Mouse (Mus musculus): Measurements from ENCODE around the gene Ttc13.
A peak's percentile ranks its signal among the peaks of the same experiment; 100 is the strongest.

Gene Ttc13

DNA sequence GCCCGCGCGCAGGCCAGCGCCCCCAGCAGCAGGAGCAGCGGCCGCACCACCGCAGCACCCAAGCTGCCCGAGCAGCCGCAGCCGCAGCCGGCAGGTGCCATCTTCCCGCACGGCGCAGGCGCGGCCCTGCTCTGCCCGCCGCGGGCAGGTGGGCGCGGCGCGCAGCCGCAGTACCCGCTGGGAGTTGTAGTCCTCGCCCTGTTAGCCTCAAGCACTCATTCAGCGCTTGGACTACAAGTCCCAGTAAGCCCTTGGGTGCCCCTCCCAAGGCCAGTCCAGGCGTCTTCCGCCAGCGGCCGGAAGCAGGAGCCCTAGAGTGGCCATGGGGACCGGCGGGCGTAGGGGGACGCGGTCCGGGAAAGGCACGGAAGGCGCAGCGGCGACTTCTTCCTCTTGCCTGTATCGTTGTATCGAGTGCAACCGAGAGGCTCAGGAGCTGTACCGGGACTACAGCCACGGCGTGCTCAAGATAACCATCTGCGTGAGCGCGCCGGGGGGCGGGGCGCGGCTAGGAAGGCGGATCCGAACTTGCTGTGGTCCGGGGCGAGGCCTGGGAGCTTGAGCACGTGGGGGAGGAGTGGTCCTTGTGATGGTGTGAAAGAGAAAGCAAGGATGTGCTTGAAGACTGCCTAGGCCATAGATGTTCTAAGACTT is at the start of gene Ttc13, which contains the start of gene Arv1:
TSS of gene Ttc13 (minus strand) at position 122 of the 654 bp plus-strand sequence.
TSS of gene Arv1 (plus strand) at position 278 of the 654 bp plus-strand sequence.
- DNase-seq: peak; percentile 91 to 92

- DNase-seq: no peak
These were observed 41.3 kb upstream of the Ttc13 start for GRCm38 (mm10) chr8:124763061-124763460.

- DNase-seq: peak in 1 of 2 experiments; percentile 47
These were observed 36.8 kb upstream of the Ttc13 start for GRCm38 (mm10) chr8:124758544-124758943.

GRCm38 (mm10) chr8:124756601-124757000 is 34.8 kb upstream of the Ttc13 start:
- DNase-seq: peak in 1 of 2 experiments; percentile 10

DNA sequence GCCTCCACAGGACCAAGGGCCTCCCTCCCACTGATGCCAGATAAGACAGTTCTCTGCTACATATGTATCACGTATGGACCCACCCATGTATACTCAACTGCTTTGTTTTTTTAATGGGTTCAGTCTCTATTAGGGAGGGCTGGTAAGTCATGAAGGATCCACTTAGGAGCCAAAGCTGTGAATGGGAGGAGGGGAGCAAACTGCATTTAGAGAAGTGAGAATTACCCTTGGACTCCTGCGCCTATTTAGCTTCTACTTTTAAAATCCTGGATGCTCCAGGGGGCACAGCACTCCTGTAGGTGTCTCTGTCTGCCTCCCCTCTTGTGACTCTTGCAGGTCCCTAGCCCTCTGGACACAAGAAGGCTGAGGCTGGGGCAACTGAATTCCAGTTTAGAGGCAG is 34.4 kb upstream of the Ttc13 start:
- DNase-seq: no peak

DNA sequence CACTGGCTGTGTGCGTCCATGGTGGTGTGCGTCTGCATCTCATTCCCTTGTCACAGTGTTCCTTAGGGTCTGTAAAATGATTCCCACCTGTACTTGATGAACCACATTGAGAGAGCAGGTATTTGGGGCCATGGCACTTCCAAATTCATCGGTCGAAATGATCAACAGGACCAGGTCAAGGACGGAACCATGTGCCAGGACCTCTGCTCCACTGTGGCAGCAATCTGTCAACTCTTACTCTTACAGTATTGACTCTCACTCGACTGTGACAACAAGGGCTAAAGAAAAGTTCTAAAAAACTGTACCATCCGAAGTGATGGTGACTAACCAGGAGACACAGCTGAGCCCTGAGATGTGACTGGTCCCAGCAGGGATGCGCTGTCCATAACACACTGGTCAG is 33.7 kb upstream of the Ttc13 start:
- no peak for DNase-seq

- DNase-seq: no peak
These were observed 33.0 kb upstream of the Ttc13 start for GRCm38 (mm10) chr8:124754792-124755190.

- DNase-seq: no peak
These were observed 32.5 kb upstream of the Ttc13 start for GRCm38 (mm10) chr8:124754101-124754791.

DNA sequence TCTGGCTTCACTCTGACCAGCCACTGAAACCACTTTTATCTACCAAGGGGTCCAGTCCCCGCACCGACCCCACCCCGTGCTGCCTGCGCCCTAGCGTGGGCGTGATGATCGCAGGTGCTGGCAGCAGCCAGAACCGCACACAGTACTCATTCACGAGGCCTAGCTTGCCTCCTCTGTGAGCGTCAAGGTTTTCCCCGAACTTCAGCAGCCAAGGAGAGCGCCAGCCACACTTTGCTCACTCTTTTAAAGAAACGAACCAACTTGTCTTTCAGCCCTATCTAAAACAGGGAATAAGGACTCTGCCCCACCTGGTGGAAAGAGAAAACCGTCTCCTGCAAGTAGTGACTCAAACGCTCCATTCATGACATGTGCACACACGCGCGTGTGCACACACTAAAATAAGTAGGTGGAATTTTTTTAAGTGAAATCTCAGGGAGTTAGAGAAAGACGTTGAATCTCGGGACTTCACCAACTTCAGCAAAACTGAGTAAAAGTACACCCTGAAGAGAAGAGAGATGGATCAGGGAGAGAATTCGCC is 30.6 kb upstream of the Ttc13 start:
- no peak for DNase-seq

DNA sequence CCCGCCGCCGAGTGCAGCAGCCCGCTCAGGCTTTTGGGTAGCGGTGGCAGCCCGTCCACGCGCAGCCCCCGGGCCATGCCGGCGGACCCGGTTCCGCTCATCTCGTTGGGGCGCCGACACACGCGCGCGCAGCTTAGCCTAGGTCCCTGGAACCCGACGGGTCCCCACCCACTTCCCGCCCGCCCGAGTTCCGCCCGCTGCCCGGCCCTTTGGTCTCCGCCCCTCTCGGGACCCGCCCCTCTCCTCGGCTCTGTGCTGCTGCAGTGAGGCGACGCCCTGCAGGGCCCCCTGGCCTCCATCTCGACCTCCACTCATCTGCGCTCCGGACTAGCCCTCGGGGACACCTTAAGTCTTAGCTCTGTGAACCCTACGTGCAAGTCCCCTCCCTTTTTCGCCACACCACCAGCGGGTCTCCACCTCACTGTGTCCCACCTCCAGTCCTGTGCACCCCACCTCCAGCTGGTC is 30.0 kb upstream of the Ttc13 start, which contains the start of gene Fam89a:
TSS of gene Fam89a (minus strand) at position 124 of the 465 bp plus-strand sequence.
- DNase-seq: peak; percentile 53 to 69

- no peak for DNase-seq
These were observed 29.4 kb upstream of the Ttc13 start for GRCm38 (mm10) chr8:124751191-124751590.

- DNase-seq: no peak
These were observed 24.9 kb upstream of the Ttc13 start for GRCm38 (mm10) chr8:124746661-124747060.

DNA sequence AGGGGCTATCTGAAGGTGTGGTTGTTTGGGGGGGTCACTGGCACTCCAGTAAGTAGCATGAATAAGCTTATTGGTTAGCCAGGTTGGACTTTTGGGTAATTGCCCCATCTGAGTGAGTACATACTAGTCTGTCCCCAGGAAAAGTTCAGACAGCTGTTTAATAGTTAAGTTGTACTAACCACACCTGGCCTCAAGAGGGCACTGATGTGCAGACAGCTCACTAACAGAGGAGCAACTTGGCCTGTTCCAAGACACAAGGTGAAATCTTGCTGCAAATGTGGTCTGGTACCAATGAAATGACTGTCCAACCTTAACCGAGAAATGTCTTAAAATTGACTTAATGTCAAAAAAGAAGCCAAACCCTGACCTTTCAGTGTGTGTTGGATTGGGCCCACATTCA is 17.5 kb upstream of the Ttc13 start:
- peak in 1 of 2 experiments; percentile 30 for DNase-seq

DNA sequence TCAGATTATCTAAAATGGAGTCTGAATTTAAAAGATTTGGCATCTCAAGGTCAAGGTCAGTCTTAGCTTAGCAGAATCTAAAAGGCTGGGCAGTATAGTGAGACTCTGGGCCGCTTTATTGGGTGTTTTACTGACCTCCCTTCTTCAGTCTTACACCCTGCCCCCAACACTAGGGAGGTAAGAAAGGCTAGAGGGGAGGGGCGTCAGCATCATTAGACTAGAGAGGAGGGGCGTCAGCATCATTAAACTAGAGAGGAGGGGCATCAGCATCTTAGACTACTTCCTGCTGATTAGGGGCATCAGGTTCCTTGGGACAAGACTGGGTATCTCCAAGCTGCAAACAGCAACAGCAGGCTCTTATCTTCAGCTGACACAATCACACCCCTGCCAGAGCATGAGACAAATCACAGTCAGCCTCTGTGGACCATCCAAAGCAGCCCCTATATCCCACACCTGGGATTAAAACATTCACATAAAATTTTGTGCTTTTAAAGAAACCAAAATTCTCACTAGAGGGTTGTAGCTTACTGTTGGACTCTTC is 13.7 kb upstream of the Ttc13 start:
- DNase-seq: no peak

- no peak for DNase-seq
These were observed 11.0 kb upstream of the Ttc13 start for GRCm38 (mm10) chr8:124732828-124733227.

GRCm38 (mm10) chr8:124724301-124724700 is 2.5 kb upstream of the Ttc13 start:
- no peak for DNase-seq

GRCm38 (mm10) chr8:124720938-124721861 is 583 bp downstream of the Ttc13 start:
- DNase-seq: no peak

DNA sequence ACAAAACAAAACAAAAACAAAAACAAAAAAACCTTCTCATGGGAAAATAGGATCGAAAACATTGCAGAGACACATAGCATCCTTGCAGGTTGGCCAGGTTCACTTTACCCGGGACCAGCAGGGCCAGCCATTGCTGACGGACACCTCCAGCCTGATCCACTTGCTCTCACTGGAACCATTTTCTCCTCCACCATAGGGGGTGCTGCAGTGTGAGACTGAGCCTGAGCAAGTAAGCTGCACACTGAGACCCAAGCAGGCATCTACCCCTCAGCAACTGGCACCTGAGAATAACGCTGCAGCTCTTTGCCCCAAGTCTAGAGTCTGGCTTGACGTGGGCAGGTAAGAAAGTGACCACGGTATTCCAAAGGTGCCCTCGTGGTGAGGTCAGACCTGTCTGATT is 1.6 kb downstream of the Ttc13 start:
- no peak for DNase-seq

DNA sequence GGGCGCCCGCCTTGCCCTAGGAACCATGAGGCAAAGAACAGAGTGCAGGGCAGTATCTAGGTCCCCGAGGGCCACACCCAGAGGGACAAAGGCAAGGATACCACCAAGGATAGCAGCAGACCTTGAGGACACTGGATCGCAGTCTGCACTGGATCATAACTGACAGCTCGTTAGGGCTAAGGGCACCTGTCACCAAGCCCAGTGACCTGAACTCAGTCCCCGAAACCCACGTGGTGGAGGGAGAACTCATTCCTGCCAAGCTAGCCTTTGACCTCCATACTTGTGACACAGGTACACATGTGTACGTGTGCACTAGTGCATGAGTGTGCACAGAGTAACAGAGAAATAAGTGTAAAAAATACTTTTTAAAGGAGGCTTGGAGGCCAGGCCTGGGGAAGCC is 6.0 kb downstream of the Ttc13 start:
- DNase-seq: no peak

- no peak for DNase-seq
These were observed 8.6 kb downstream of the Ttc13 start for GRCm38 (mm10) chr8:124713207-124713606.

- no peak for DNase-seq
These were observed 16.0 kb downstream of the Ttc13 start for GRCm38 (mm10) chr8:124705823-124706222.

DNA sequence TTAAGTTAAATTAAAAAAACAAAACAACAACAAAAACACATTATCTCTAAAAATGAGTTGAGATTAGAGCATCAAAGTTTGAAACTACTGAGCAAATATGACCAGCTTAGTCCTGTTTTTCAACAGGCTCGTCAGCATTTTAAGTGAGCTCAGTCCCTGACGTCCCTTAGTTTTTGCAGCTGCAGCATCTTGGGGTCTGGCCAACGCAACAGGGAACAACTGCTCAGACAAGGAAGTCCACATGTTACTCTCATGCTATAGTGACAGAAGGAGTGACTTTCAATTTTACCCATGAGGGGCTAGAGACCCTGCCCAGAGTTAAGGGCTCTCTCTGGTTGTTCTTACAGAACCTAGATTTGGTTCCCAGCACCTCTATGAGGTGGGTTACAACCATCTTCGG is 17.4 kb downstream of the Ttc13 start:
- DNase-seq: no peak
